Mouse (Mus musculus): ENCODE measurements around the gene B430305J03Rik.

GRCm38 (mm10) chr3:61386368-61386767 lies 20.6 kb upstream of the B430305J03Rik start:
- TF ChIP-seq CTCF (IDR thresholded peaks at IDR 0.05; ENCODE audit: low read depth) (no peak), EP300 (IDR thresholded peaks at IDR 0.05; ENCODE audit: low read depth) (no peak)

All from liver, postnatal 0 days (tissue).